Mouse (Mus musculus) induced T-regulatory cell, adult 2 months (primary cell): ENCODE data around the gene B4gat1.
A peak's percentile ranks its signal among the peaks of the same experiment; 100 is the strongest.
"Not testable (repeated sequence)": the region's sequence is repeated elsewhere in the genome, so short reads cannot be mapped to it uniquely, and the experiment has no call there.

Source experiments
- DNase-seq: peaks from one replicate; pipeline ENCODE4 v3.0.0-alpha.2; 2012; ENCODE audit warnings: low read depth

Gene B4gat1

GRCm38 (mm10) chr19:5038709-5039156 is at the start of gene B4gat1, which contains the start of gene AC124502.3:
Gene B4gat1, plus strand, starts transcription at chr19:5038826.
Gene AC124502.3, plus strand, starts transcription at chr19:5038891.
- DNase-seq = peak; percentile 90

GRCm38 (mm10) chr19:4989013-4989412 is 49.6 kb upstream of the B4gat1 start:
- DNase-seq = peak; percentile 90

- DNase-seq = no peak
Measured at GRCm38 (mm10) chr19:4989434-4990255, 49.0 kb upstream of the B4gat1 start.

- no peak for DNase-seq
Measured at GRCm38 (mm10) chr19:4990256-4990625, 48.4 kb upstream of the B4gat1 start, which contains the start of gene Npas4. Gene Npas4, minus strand, starts transcription at chr19:4990316.

- no peak for DNase-seq
Measured at GRCm38 (mm10) chr19:4990716-4991115, 47.9 kb upstream of the B4gat1 start.

- DNase-seq = peak; percentile 57
Measured at GRCm38 (mm10) chr19:4992371-4992770, 46.3 kb upstream of the B4gat1 start.

- peak; percentile 62 for DNase-seq
Measured at GRCm38 (mm10) chr19:4992904-4993303, 45.7 kb upstream of the B4gat1 start.

GRCm38 (mm10) chr19:4994043-4994442 is 44.6 kb upstream of the B4gat1 start:
- DNase-seq = peak; percentile 61

GRCm38 (mm10) chr19:4999445-5000140 is 39.0 kb upstream of the B4gat1 start:
- DNase-seq = no peak

- peak; percentile 90 for DNase-seq
Measured at GRCm38 (mm10) chr19:5001666-5002406, 36.8 kb upstream of the B4gat1 start.

- DNase-seq = not testable (repeated sequence)
Measured at GRCm38 (mm10) chr19:5003644-5004043, 35.0 kb upstream of the B4gat1 start.

GRCm38 (mm10) chr19:5004925-5005324 is 33.7 kb upstream of the B4gat1 start:
- DNase-seq = no peak

- no peak for DNase-seq
Measured at GRCm38 (mm10) chr19:5013138-5013537, 25.5 kb upstream of the B4gat1 start.

- peak; percentile 83 for DNase-seq
Measured at GRCm38 (mm10) chr19:5014961-5015398, 23.6 kb upstream of the B4gat1 start.

GRCm38 (mm10) chr19:5016221-5016742 is 22.3 kb upstream of the B4gat1 start:
- DNase-seq = peak; percentile 38

- peak; percentile 85 for DNase-seq
Measured at GRCm38 (mm10) chr19:5016782-5017181, 21.8 kb upstream of the B4gat1 start.

GRCm38 (mm10) chr19:5017611-5018010 is 21.0 kb upstream of the B4gat1 start:
- DNase-seq = no peak

GRCm38 (mm10) chr19:5018191-5018590 is 20.4 kb upstream of the B4gat1 start:
- DNase-seq = no peak

- no peak for DNase-seq
Measured at GRCm38 (mm10) chr19:5021416-5021815, 17.2 kb upstream of the B4gat1 start.

- peak; percentile 93 for DNase-seq
Measured at GRCm38 (mm10) chr19:5023621-5024479, 14.8 kb upstream of the B4gat1 start, which contains the start of gene Slc29a2. Gene Slc29a2, plus strand, starts transcription at chr19:5023860.

- DNase-seq = no peak
Measured at GRCm38 (mm10) chr19:5026111-5026510, 12.5 kb upstream of the B4gat1 start.
